Mouse (Mus musculus) hindbrain, embryonic 10.5 days (tissue): ENCODE measurements around the gene Uqcrh. TPM values are rescaled to one million over a fixed set of nuclear protein-coding genes. Genes with fewer than 3 reads are reported as not detected.

ENCODE experiments used
- DNase-seq: peaks from one replicate; pipeline ENCODE4 v3.0.0-alpha.2; 2017; ENCODE audit warnings: low spot score
- H3K27ac ChIP-seq: fragments of 300-500 bp; sonication (generic); 2 replicates; pipeline ENCODE4 v1.5.1; 2016; ENCODE audit warnings: mild to moderate bottlenecking, moderate library complexity
- H3K27me3 ChIP-seq: fragments of 300-500 bp; sonication (generic); 2 replicates; pipeline ENCODE4 v1.6.1; 2016; ENCODE audit warnings: mild to moderate bottlenecking; ENCODE audit not compliant: poor library complexity, insufficient read depth, severe bottlenecking
- H3K36me3 ChIP-seq: fragments of 300-500 bp; sonication (generic); 2 replicates; pipeline ENCODE4 v1.6.1; 2016; ENCODE audit warnings: mild to moderate bottlenecking, moderate library complexity
- H3K4me1 ChIP-seq: fragments of 300-500 bp; sonication (generic); replicated peaks from 2 replicates; pipeline ENCODE4 v1.6.1; 2016; ENCODE audit warnings: mild to moderate bottlenecking
- H3K4me3 ChIP-seq: fragments of 300-500 bp; sonication (generic); 2 replicates; pipeline ENCODE4 v1.5.1; 2016; ENCODE audit warnings: mild to moderate bottlenecking, moderate library complexity
- H3K9me3 ChIP-seq: fragments of 300-500 bp; sonication (generic); 2 replicates; pipeline ENCODE4 v1.6.1; 2016; ENCODE audit warnings: mild to moderate bottlenecking, moderate library complexity
- WGBS: fragments of 180-500 bp; shearing (Covaris S2); methylation state at CpG from one replicate; pipeline ENCODE4 v1.1.7; 2016; 5-methylcytosine and 5-hydroxymethylcytosine counted together
- polyA plus RNA-seq: library from polyadenylated mRNA; unstranded; fragments of >200 nt; fragmentation: Nextera tagmentation; extraction: Ambion mirVana; gene quantifications from 2 replicates; pipeline ENCODE4 v1.2.1, GENCODE M21; 2016

Gene Uqcrh
- polyA plus RNA-seq, 1 experiment from 2014 or later, result 461 TPM

GRCm38 (mm10) chr4:116076369-116077231 lies 1.7 kb upstream of the Uqcrh start:
- Histone ChIP-seq H3K36me3 (peaks cover 26% of the 10 kb centered on the region), H3K9me3 (no peaks in the 10 kb centered on the region), H3K27me3 (no peaks in the 10 kb centered on the region), H3K4me1 (peaks cover 35% of the 10 kb centered on the region), H3K27ac (peak overlapping the region; percentile 99), H3K4me3 (peak overlapping the region; percentile 96)
- WGBS, result 4% methylated on average over 37 of the region's 37 CpGs
- peak; percentile 63 for DNase-seq

GRCm38 (mm10) chr4:116075631-116076368 lies 929 bp upstream of the Uqcrh start:
- peaks cover 35% of the 10 kb centered on the region for H3K4me1 ChIP-seq
- WGBS, result under 1% methylated on average over 76 of the region's 77 CpGs

GRCm38 (mm10) chr4:116074145-116074675 lies 661 bp downstream of the Uqcrh start:
- Histone ChIP-seq H3K27me3 (no peaks in the 10 kb centered on the region), H3K4me1 (peaks cover 35% of the 10 kb centered on the region), H3K27ac (peak overlapping the region; percentile 99), H3K4me3 (peak overlapping the region; percentile 96), H3K36me3 (peaks cover 17% of the 10 kb centered on the region), H3K9me3 (no peaks in the 10 kb centered on the region)
- DNase-seq, result no peak
- 3% methylated on average over 8 of the region's 8 CpGs for WGBS

More at GRCm38 (mm10) chr4:116075631-116076368, 929 bp upstream of the Uqcrh start:
- Histone ChIP-seq H3K36me3 (peaks cover 18% of the 10 kb centered on the region), H3K4me3 (peak overlapping the region; percentile 96), H3K9me3 (no peaks in the 10 kb centered on the region), H3K27me3 (no peaks in the 10 kb centered on the region), H3K27ac (peak overlapping the region; percentile 99)
- DNase-seq, result peak; percentile 80

- no peak overlapping the region for H3K27ac ChIP-seq
- no peaks in the 10 kb centered on the region for H3K27me3 ChIP-seq
- WGBS, result 63% methylated on average over 4 of the region's 4 CpGs
- H3K4me3 ChIP-seq, result peak overlapping the region; percentile 96; the same call in 1 of the 2 replicates
- peaks cover 26% of the 10 kb centered on the region for H3K36me3 ChIP-seq
- H3K9me3 ChIP-seq, result no peaks in the 10 kb centered on the region
- DNase-seq, result no peak
- H3K4me1 ChIP-seq, result peaks cover 35% of the 10 kb centered on the region
Observed at GRCm38 (mm10) chr4:116073146-116073545, 1.7 kb downstream of the Uqcrh start.

- Histone ChIP-seq H3K27me3 (no peaks in the 10 kb centered on the region), H3K36me3 (peaks cover 56% of the 10 kb centered on the region), H3K27ac (no peak overlapping the region), H3K9me3 (no peaks in the 10 kb centered on the region), H3K4me3 (no peak overlapping the region), H3K4me1 (peaks cover 19% of the 10 kb centered on the region)
- 92% methylated on average over 6 of the region's 6 CpGs for WGBS
- no peak for DNase-seq
Observed at GRCm38 (mm10) chr4:116070116-116070515, 4.8 kb downstream of the Uqcrh start.

GRCm38 (mm10) chr4:116063855-116064254 lies 11.0 kb downstream of the Uqcrh start:
- DNase-seq, result no peak
- 42% methylated on average over 1 of the region's 1 CpGs for WGBS
- H3K4me3 ChIP-seq, result no peak overlapping the region
- H3K27ac ChIP-seq, result no peak overlapping the region
- no peaks in the 10 kb centered on the region for H3K4me1 ChIP-seq
- no peaks in the 10 kb centered on the region for H3K9me3 ChIP-seq
- H3K36me3 ChIP-seq, result peaks cover 40% of the 10 kb centered on the region
- H3K27me3 ChIP-seq, result no peaks in the 10 kb centered on the region

- H3K36me3 ChIP-seq, result no peaks in the 10 kb centered on the region
- H3K27me3 ChIP-seq, result no peaks in the 10 kb centered on the region
- H3K4me3 ChIP-seq, result no peak overlapping the region
- no peaks in the 10 kb centered on the region for H3K9me3 ChIP-seq
- 0 out of 2 replicates have a peak, but pooled peaks cover 3% of the 10 kb centered on the region for H3K4me1 ChIP-seq
- DNase-seq, result no peak
- H3K27ac ChIP-seq, result no peak overlapping the region
- WGBS, result 77% methylated on average over 5 of the region's 5 CpGs
Observed at GRCm38 (mm10) chr4:116059012-116059726, 15.7 kb downstream of the Uqcrh start.

- Histone ChIP-seq H3K4me3 (no peak overlapping the region), H3K27ac (no peak overlapping the region), H3K9me3 (no peaks in the 10 kb centered on the region), H3K27me3 (no peaks in the 10 kb centered on the region), H3K36me3 (no peaks in the 10 kb centered on the region), H3K4me1 (peaks cover 9% of the 10 kb centered on the region)
- DNase-seq, result no peak
- 3% methylated on average over 1 of the region's 1 CpGs for WGBS
Observed at GRCm38 (mm10) chr4:116057559-116057958, 17.3 kb downstream of the Uqcrh start.

- H3K36me3 ChIP-seq, result peaks cover 5% of the 10 kb centered on the region
- under 1% methylated on average over 35 of the region's 35 CpGs for WGBS
- peak within 1 kb of the TSS; percentile 61 for H3K4me3 ChIP-seq
- DNase-seq, result peak; percentile 90
- H3K4me1 ChIP-seq, result peaks cover 16% of the 10 kb centered on the region
- H3K27me3 ChIP-seq, result no peaks in the 10 kb centered on the region
- peak within 1 kb of the TSS; percentile 88 for H3K27ac ChIP-seq
- H3K9me3 ChIP-seq, result no peaks in the 10 kb centered on the region
Observed at GRCm38 (mm10) chr4:116053399-116053961, 21.4 kb downstream of the Uqcrh start, which contains the start of gene Nsun4. TSS of gene Nsun4 (minus strand) at chr4:116053876.

GRCm38 (mm10) chr4:116052526-116053293 lies 22.2 kb downstream of the Uqcrh start:
- Histone ChIP-seq H3K27me3 (no peaks in the 10 kb centered on the region), H3K27ac (peak overlapping the region; percentile 88), H3K4me3 (peak overlapping the region; percentile 61), H3K36me3 (peaks cover 13% of the 10 kb centered on the region), H3K9me3 (no peaks in the 10 kb centered on the region), H3K4me1 (peaks cover 16% of the 10 kb centered on the region)
- peak; percentile 55 for DNase-seq
- WGBS, result 11% methylated on average over 22 of the region's 22 CpGs

- WGBS, result 83% methylated on average over 3 of the region's 3 CpGs
- H3K4me3 ChIP-seq, result no peak overlapping the region
- H3K36me3 ChIP-seq, result peaks cover 24% of the 10 kb centered on the region
- H3K27me3 ChIP-seq, result no peaks in the 10 kb centered on the region
- H3K27ac ChIP-seq, result no peak overlapping the region
- DNase-seq, result no peak
- H3K9me3 ChIP-seq, result no peaks in the 10 kb centered on the region
- H3K4me1 ChIP-seq, result peaks cover 13% of the 10 kb centered on the region
Observed at GRCm38 (mm10) chr4:116049211-116049610, 25.7 kb downstream of the Uqcrh start.
